Mouse (Mus musculus) liver, adult 2 months (tissue): Measurements from ENCODE around the gene Themis. TPM values are rescaled to one million over a fixed set of nuclear protein-coding genes. Genes with fewer than 3 reads are reported as not detected.
A peak's percentile ranks its signal among the peaks of the same experiment; 100 is the strongest.

Experiments
- DNase-seq: peaks from one replicate; pipeline ENCODE4 v3.0.0-alpha.2; 2011; ENCODE audit warnings: low read depth, low spot score; ENCODE audit errors: extremely low read depth
- H3K27ac ChIP-seq: fragments of 200-500 bp; replicated peaks from 2 replicates; pipeline ENCODE4 v1.5.1; 2012; ENCODE audit warnings: low read depth, mild to moderate bottlenecking, control low read depth, inconsistent platforms, low read length; ENCODE audit not compliant: insufficient read depth
- H3K27me3 ChIP-seq: fragments of 200-500 bp; 2 replicates; pipeline ENCODE4 v1.6.1; 2012; ENCODE audit warnings: mild to moderate bottlenecking, moderate library complexity, low read length, inconsistent platforms; ENCODE audit not compliant: control insufficient read depth, insufficient read depth
- H3K36me3 ChIP-seq: fragments of 200-500 bp; 2 replicates; pipeline ENCODE4 v1.6.1; 2012; ENCODE audit warnings: low read length, inconsistent platforms; ENCODE audit not compliant: control insufficient read depth, insufficient read depth
- H3K4me1 ChIP-seq: fragments of 200-500 bp; 2 replicates; pipeline ENCODE4 v1.6.1; 2011; ENCODE audit warnings: low read length; ENCODE audit not compliant: control insufficient read depth, insufficient read depth
- H3K4me3 ChIP-seq: fragments of 200-500 bp; 2 replicates; pipeline ENCODE4 v1.5.1; 2011; ENCODE audit warnings: low read depth, mild to moderate bottlenecking, control low read depth, low read length, moderate library complexity; ENCODE audit not compliant: insufficient read depth
- H3K79me2 ChIP-seq: fragments of 200-500 bp; 2 replicates; pipeline ENCODE4 v1.6.1; 2012; ENCODE audit warnings: inconsistent platforms, mild to moderate bottlenecking, low read length, moderate library complexity; ENCODE audit not compliant: control insufficient read depth, insufficient read depth
- H3K9ac ChIP-seq: fragments of 200-500 bp; 2 replicates; pipeline ENCODE4 v1.6.1; 2012; ENCODE audit warnings: low read depth, mild to moderate bottlenecking, control low read depth, inconsistent platforms, low read length
- CTCF ChIP-seq: fragments of 200-500 bp; IDR thresholded peaks from 2 replicates; pipeline ENCODE4 v1.5.1; 2011; ENCODE audit warnings: low read depth, low read length, control low read depth
- POLR2A ChIP-seq: fragments of 200-500 bp; IDR thresholded peaks from 2 replicates; pipeline ENCODE4 v1.6.1; 2011; ENCODE audit warnings: low read length, control low read depth; ENCODE audit not compliant: insufficient read depth; ENCODE audit errors: extremely low read depth
- WGBS: fragments of 180-500 bp; shearing (Covaris S2); methylation state at CpG from one replicate; pipeline ENCODE4 v1.1.7; 2018; 5-methylcytosine and 5-hydroxymethylcytosine counted together
- polyA plus RNA-seq: library from polyadenylated mRNA; depleted of rRNA; stranded (reverse); fragments of >200 nt; gene quantifications from 2 replicates; pipeline ENCODE4 v1.2.3, GENCODE M21; 2012
- total RNA-seq: library from RNA; depleted of rRNA; stranded (reverse); fragments of >200 nt; gene quantifications from 2 replicates; pipeline ENCODE4 v1.2.3, GENCODE M21; 2014

The Themis gene
- total and polyA plus RNA-seq, 2 experiments, result 0.46 TPM; not detected in 1

- 45% methylated on average over 6 of the region's 6 CpGs for WGBS
- DNase-seq, result peak; percentile 74
Measured at GRCm38 (mm10) chr10:28694981-28695380, 26.8 kb downstream of the Themis start.

GRCm38 (mm10) chr10:28696032-28696431 is 27.9 kb downstream of the Themis start:
- H3K79me2 ChIP-seq, result no peaks in the 10 kb centered on the region
- no peaks in the 10 kb centered on the region for H3K4me1 ChIP-seq
- TF ChIP-seq POLR2A (no peak), CTCF (no peak)
- DNase-seq, result no peak
- H3K27me3 ChIP-seq, result no peaks in the 10 kb centered on the region
- H3K36me3 ChIP-seq, result no peaks in the 10 kb centered on the region
- WGBS, result 89% methylated on average over 1 of the region's 1 CpGs
- H3K27ac ChIP-seq, result no peak overlapping the region
- H3K9ac ChIP-seq, result no peak overlapping the region
- H3K4me3 ChIP-seq, result no peak overlapping the region

More at GRCm38 (mm10) chr10:28694981-28695380, 26.8 kb downstream of the Themis start:
- H3K79me2 ChIP-seq, result no peaks in the 10 kb centered on the region
- no peak overlapping the region for H3K27ac ChIP-seq
- no peaks in the 10 kb centered on the region for H3K27me3 ChIP-seq
- H3K9ac ChIP-seq, result no peak overlapping the region
- TF ChIP-seq POLR2A, result no peak
- no peak overlapping the region for H3K4me3 ChIP-seq
- no peaks in the 10 kb centered on the region for H3K36me3 ChIP-seq
- no peaks in the 10 kb centered on the region for H3K4me1 ChIP-seq

- Histone ChIP-seq H3K79me2 (no peaks in the 10 kb centered on the region), H3K4me1 (no peaks in the 10 kb centered on the region), H3K4me3 (no peak overlapping the region), H3K27me3 (no peaks in the 10 kb centered on the region), H3K36me3 (no peaks in the 10 kb centered on the region), H3K9ac (no peak overlapping the region), H3K27ac (no peak overlapping the region)
- TF ChIP-seq CTCF, result no peak
- no peak for TF ChIP-seq POLR2A
- no peak for DNase-seq
Measured at GRCm38 (mm10) chr10:28698175-28698574, 30.0 kb downstream of the Themis start.

- H3K4me1 ChIP-seq, result no peaks in the 10 kb centered on the region
- no peak overlapping the region for H3K4me3 ChIP-seq
- H3K79me2 ChIP-seq, result no peaks in the 10 kb centered on the region
- no peak overlapping the region for H3K9ac ChIP-seq
- peak; percentile 30 for DNase-seq
- TF ChIP-seq POLR2A (no peak), CTCF (no peak)
- no peaks in the 10 kb centered on the region for H3K36me3 ChIP-seq
- no peak overlapping the region for H3K27ac ChIP-seq
- no peaks in the 10 kb centered on the region for H3K27me3 ChIP-seq
- WGBS, result 81% methylated on average over 3 of the region's 3 CpGs
Measured at GRCm38 (mm10) chr10:28721828-28722227, 53.7 kb downstream of the Themis start.

GRCm38 (mm10) chr10:28723266-28723665 is 55.1 kb downstream of the Themis start:
- Histone ChIP-seq H3K27me3 (no peaks in the 10 kb centered on the region), H3K9ac (no peak overlapping the region), H3K79me2 (no peaks in the 10 kb centered on the region), H3K4me3 (no peak overlapping the region), H3K4me1 (no peaks in the 10 kb centered on the region), H3K27ac (no peak overlapping the region), H3K36me3 (no peaks in the 10 kb centered on the region)
- no peak for DNase-seq
- WGBS, result 91% methylated on average over 7 of the region's 7 CpGs
- TF ChIP-seq POLR2A, result no peak
- no peak for TF ChIP-seq CTCF

GRCm38 (mm10) chr10:28730122-28730521 is 62.0 kb downstream of the Themis start:
- no peak overlapping the region for H3K27ac ChIP-seq
- no peaks in the 10 kb centered on the region for H3K4me1 ChIP-seq
- H3K79me2 ChIP-seq, result no peaks in the 10 kb centered on the region
- H3K9ac ChIP-seq, result no peak overlapping the region
- TF ChIP-seq CTCF (peak; percentile 42), POLR2A (no peak)
- 1% methylated on average over 2 of the region's 2 CpGs for WGBS
- peak; percentile 41 for DNase-seq
- no peaks in the 10 kb centered on the region for H3K36me3 ChIP-seq
- H3K4me3 ChIP-seq, result no peak overlapping the region
- H3K27me3 ChIP-seq, result no peaks in the 10 kb centered on the region
